Mouse (Mus musculus) lung, adult 2 months (tissue): ENCODE results near the gene Trub2. TPM values are rescaled to one million over a fixed set of nuclear protein-coding genes. Genes with fewer than 3 reads are reported as not detected.

Experiments used
- DNase-seq: peaks from one replicate; pipeline ENCODE4 v3.0.0; 2022
- H3K4me1 ChIP-seq: fragments of 200-500 bp; 2 replicates; pipeline ENCODE4 v1.6.1; 2011; ENCODE audit warnings: low read length; ENCODE audit not compliant: control insufficient read depth, insufficient read depth
- H3K4me3 ChIP-seq: fragments of 200-500 bp; replicated peaks from 2 replicates; pipeline ENCODE3; 2011; ENCODE audit warnings: low read depth, mild to moderate bottlenecking, control low read depth, low read length; ENCODE audit errors: extremely low read depth
- CTCF ChIP-seq: fragments of 200-500 bp; IDR thresholded peaks from 2 replicates; pipeline ENCODE4 v1.5.1; 2011; ENCODE audit warnings: mild to moderate bottlenecking, low read length, control low read depth; ENCODE audit not compliant: insufficient read depth
- POLR2A ChIP-seq: fragments of 200-500 bp; IDR thresholded peaks from 2 replicates; pipeline ENCODE4 v1.6.1; 2011; ENCODE audit warnings: low read depth, mild to moderate bottlenecking, control low read depth, low read length, borderline replicate concordance; ENCODE audit errors: extremely low read depth
- WGBS: fragments of 180-500 bp; shearing (Covaris S2); methylation state at CpG from one replicate; pipeline ENCODE4 v1.1.7; 2018; 5-methylcytosine and 5-hydroxymethylcytosine counted together
- polyA plus RNA-seq: library from polyadenylated mRNA; depleted of rRNA; stranded (reverse); fragments of >200 nt; gene quantifications from 2 replicates; pipeline ENCODE4 v1.2.3, GENCODE M21; 2012; rRNA removed

Trub2 gene
- polyA plus RNA-seq, 1 experiment: 36.8 TPM

DNA sequence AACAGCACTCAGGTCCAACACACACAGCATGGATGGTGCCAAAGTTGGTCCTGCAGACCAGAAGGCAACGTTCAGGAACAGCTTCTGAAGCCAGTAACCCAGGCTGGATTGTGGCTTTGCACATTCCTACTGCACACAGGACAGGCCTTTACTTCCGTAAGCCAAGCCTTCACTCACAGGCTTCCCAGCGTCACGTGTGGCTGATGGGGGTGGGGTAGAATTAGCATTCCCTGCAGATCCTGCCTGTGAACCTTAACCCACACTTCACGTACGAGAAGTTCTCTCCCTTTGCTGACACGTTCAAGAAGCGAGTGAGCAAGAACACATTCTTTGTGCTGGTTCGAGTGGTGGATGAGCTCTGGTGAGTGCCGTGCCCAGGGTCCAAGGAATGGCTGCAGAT lies 55.7 kb downstream of the Trub2 start:
- no peaks in the 10 kb centered on the region for H3K4me1 ChIP-seq
- TF ChIP-seq CTCF (no peak), POLR2A (no peak)
- no peak for DNase-seq
- H3K4me3 ChIP-seq: no peak overlapping the region
- WGBS: 86% methylated on average over 10 of the region's 10 CpGs

DNA sequence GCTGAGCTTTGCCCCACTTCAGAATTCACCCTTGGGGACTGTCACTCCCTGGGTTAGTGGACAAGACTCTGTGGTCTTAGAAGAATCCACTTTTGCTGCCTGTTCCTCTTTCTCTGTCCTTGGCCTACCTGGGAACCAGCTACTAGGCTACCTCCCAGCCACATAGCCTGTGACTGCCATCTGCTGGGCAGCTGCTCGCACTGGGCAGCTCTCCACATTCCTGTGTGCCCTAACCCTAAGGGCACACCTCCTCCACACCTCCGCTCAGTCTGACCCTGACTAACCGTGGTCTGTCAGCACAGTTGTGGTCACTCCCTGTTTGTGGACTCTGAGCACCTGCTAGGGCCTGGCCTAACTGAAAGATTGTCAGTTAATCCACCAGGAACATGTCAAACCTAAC lies 56.8 kb downstream of the Trub2 start:
- DNase-seq: peak; percentile 48
- Histone ChIP-seq H3K4me3 (no peak overlapping the region), H3K4me1 (no peaks in the 10 kb centered on the region)
- 59% methylated on average over 3 of the region's 3 CpGs for WGBS
- TF ChIP-seq CTCF: peak; percentile 76
- TF ChIP-seq POLR2A: no peak

DNA sequence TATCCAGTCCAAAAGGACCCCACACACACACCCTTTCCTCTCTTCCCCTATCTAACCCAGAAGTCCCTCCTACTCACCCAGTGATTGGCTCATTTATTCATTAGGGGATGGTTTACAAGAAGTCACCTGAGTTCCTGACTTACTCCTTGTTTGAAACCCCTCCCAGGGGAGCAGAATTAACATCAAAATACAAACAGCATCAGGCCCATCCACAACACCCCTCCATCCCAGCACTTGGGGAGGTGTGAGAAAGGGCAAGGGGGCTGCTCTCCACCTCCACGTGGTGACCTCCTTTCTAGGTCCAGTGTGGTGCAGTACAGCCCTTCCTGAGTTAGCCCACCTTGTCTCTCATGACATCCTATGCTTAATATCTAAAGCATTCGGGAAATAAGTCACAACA lies 58.8 kb downstream of the Trub2 start:
- DNase-seq: no peak
- TF ChIP-seq POLR2A (no peak), CTCF (no peak)
- no peaks in the 10 kb centered on the region for H3K4me1 ChIP-seq
- 44% methylated on average over 2 of the region's 2 CpGs for WGBS
- no peak overlapping the region for H3K4me3 ChIP-seq

GRCm38 (mm10) chr2:29724664-29725365 lies 63.5 kb downstream of the Trub2 start:
- WGBS: 46% methylated on average over 5 of the region's 5 CpGs
- no peak for TF ChIP-seq POLR2A
- Histone ChIP-seq H3K4me3 (no peak overlapping the region), H3K4me1 (no peaks in the 10 kb centered on the region)
- DNase-seq: no peak

DNA sequence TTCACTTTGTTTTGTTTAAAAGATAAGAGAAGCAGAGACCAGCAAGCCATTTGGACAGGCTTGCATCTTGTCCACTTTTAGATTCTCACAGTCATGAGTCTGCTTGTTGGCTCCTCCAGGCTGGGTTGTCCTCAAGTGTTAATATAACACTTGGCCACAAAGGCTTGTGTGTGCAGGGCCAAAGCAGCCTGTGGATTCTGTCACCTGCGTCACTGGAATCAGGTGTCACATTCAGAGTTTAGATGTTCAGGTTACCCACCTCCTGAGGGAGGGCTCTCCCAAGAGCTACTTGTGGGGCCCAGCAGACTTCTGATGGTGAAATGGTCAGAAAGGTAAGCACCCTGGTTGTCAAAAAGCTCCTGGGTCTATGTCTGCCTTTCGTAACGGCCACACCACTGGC lies 65.2 kb downstream of the Trub2 start:
- 70% methylated on average over 3 of the region's 3 CpGs for WGBS
- Histone ChIP-seq H3K4me3 (no peak overlapping the region), H3K4me1 (no peaks in the 10 kb centered on the region)
- no peak for DNase-seq
- no peak for TF ChIP-seq POLR2A
- no peak for TF ChIP-seq CTCF

- DNase-seq: no peak
- TF ChIP-seq POLR2A (no peak), CTCF (no peak)
- no peak overlapping the region for H3K4me3 ChIP-seq
- H3K4me1 ChIP-seq: peaks cover 5% of the 10 kb centered on the region; the same call in 1 of the 2 replicates
- WGBS: 58% methylated on average over 5 of the region's 5 CpGs
Observed at GRCm38 (mm10) chr2:29718581-29718980, 69.7 kb downstream of the Trub2 start.

DNA sequence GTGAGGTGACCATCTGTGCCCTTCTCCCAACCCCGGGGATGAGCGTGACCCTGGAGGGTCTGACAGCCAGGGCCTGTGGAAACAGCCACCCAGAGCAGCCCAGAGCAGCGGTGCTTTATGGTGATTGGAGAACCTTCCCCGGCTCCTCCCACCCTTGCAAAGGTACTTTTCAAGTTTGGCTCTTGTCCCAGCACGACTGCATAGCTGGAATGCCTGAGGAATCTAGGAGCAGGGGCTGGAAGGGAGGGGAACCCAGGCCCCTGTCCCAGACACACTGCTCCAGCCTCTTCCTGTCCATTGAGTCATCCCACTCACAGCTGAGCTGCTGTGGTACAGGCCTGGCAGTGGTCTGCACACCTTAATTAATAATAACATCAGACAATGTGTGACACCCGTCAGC lies 71.6 kb downstream of the Trub2 start:
- H3K4me3 ChIP-seq: no peak overlapping the region
- peak; percentile 68 for DNase-seq
- TF ChIP-seq POLR2A (no peak), CTCF (no peak)
- WGBS: 31% methylated on average over 6 of the region's 6 CpGs
- peaks cover 5% of the 10 kb centered on the region; the same call in 1 of the 2 replicates for H3K4me1 ChIP-seq

DNA sequence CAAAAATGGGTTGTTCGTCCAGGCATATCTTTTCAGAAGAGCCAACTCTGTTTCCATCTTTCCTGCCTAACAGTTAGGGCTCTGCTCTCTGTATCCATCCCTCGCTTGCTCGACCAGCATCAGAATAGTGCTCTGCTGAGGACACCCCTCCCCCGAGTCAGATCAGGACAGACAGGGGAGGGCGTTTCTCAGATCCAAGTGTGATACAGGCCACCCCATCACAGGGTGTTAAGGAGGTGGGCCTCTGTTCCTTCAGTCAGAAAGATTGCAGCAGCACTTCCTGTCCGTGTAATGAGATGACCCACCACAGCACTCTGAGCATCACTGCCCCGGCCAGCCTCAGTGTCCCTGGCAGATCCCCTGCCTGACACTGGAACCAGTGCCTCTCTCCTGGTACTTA lies 72.2 kb downstream of the Trub2 start:
- no peak for DNase-seq
- Histone ChIP-seq H3K4me3 (no peak overlapping the region), H3K4me1 (peaks cover 5% of the 10 kb centered on the region; the same call in 1 of the 2 replicates)
- 42% methylated on average over 7 of the region's 7 CpGs for WGBS
- no peak for TF ChIP-seq CTCF
- TF ChIP-seq POLR2A: no peak

DNA sequence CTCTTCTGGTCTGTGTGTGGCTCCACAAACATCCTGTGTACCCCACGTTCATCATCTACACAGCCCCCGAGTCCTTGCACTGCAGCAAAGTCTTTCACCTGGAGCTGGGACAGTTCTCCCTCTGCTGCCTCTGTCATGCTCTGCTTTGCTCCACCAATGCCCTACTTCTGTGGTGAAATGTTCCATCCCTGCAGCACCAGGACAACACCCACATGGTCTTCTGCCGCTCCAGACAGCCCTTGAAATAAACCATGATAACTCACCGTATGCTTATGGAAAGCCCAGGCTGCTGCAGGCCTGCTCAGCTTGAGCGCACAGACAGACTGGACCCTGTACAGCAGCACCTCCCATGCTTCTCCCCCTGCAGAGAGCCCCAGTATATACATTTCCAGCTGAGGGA lies 74.2 kb downstream of the Trub2 start:
- TF ChIP-seq POLR2A (no peak), CTCF (no peak)
- 87% methylated on average over 5 of the region's 5 CpGs for WGBS

GRCm38 (mm10) chr2:29713501-29713900 lies 74.8 kb downstream of the Trub2 start:
- TF ChIP-seq CTCF (no peak), POLR2A (no peak)
- Histone ChIP-seq H3K4me1 (peaks cover 5% of the 10 kb centered on the region; the same call in 1 of the 2 replicates), H3K4me3 (no peak overlapping the region)
- 85% methylated on average over 2 of the region's 2 CpGs for WGBS
- DNase-seq: no peak

More for the DNA sequence above, 74.2 kb downstream of the Trub2 start:
- Histone ChIP-seq H3K4me3 (no peak overlapping the region), H3K4me1 (peaks cover 5% of the 10 kb centered on the region; the same call in 1 of the 2 replicates)
- no peak for DNase-seq

DNA sequence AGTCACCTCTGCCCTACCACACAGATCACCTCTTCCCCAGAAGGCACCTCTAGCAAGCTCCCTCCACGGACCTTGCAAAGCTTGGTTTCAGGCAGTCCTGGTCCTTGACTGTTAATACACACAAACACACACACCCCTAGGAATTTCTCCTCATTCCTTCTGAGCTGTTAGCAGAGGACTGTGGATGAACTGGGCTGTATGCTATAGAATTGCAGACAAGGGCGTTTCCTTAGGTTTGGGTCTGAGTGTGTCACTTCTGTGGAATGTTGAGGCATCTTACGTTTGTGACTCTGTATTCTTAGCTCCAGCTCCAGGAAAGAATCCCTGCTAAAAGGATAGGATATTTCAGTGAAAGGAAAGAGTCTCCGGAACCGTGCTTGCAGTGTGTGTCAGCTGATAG lies 76.4 kb downstream of the Trub2 start:
- Histone ChIP-seq H3K4me3 (no peak overlapping the region), H3K4me1 (peaks cover 5% of the 10 kb centered on the region; the same call in 1 of the 2 replicates)
- no peak for TF ChIP-seq CTCF
- TF ChIP-seq POLR2A: no peak
- 75% methylated on average over 5 of the region's 5 CpGs for WGBS
- DNase-seq: no peak

Other genes starting within 250 kb of the Trub2 start
- gene Rapgef1, start 168.8 kb downstream of the Trub2 start, polyA plus RNA-seq: 52.4 and 65.2 TPM in 2 replicates
- gene Gm13420, start 36.8 kb downstream of the Trub2 start, polyA plus RNA-seq: 0.11 and 0.42 TPM in 2 replicates
- not detected in 2 replicates for gene Gm13547, start 29.2 kb downstream of the Trub2 start, polyA plus RNA-seq
- 40.6 and 44.8 TPM in 2 replicates for gene Coq4, start 1.0 kb downstream of the Trub2 start, polyA plus RNA-seq
- gene Slc27a4, start 14.1 kb upstream of the Trub2 start, polyA plus RNA-seq: 29.0 and 37.1 TPM in 2 replicates
- 40.1 and 46.6 TPM in 2 replicates for gene Urm1, start 31.6 kb upstream of the Trub2 start, polyA plus RNA-seq
- 8.4 and 9.5 TPM in 2 replicates for gene Cercam, start 80.7 kb upstream of the Trub2 start, polyA plus RNA-seq
- 27.3 and 35.5 TPM in 2 replicates for gene Odf2, start 100.7 kb upstream of the Trub2 start, polyA plus RNA-seq
- 20.4 and 27.1 TPM in 2 replicates for gene Gle1, start 146.9 kb upstream of the Trub2 start, polyA plus RNA-seq
- 299 and 313 TPM in 2 replicates for gene Sptan1, start 177.1 kb upstream of the Trub2 start, polyA plus RNA-seq